Mouse (Mus musculus) E14TG2a.4 (cell line): ENCODE results near the gene Rbm3.

Experiments
- CTCF ChIP-seq: conservative IDR thresholded peaks from 2 replicates; pipeline ENCODE4 v1.5.1; 2014; ENCODE audit warnings: low read length
- NANOG ChIP-seq: IDR thresholded peaks from 2 replicates; pipeline ENCODE4 v1.6.1; 2014; ENCODE audit warnings: borderline replicate concordance, low read length, mixed read lengths
- POU5F1 ChIP-seq: IDR thresholded peaks from 2 replicates; pipeline ENCODE4 v1.6.1; 2014; ENCODE audit warnings: low read length, borderline replicate concordance

GRCm38 (mm10) chrX:8117264-8117663 lies 28.4 kb downstream of the Rbm3 start:
- TF ChIP-seq CTCF: no peak
- TF ChIP-seq POU5F1: no peak
- TF ChIP-seq NANOG: no peak
